Mouse (Mus musculus): ENCODE measurements at regions not wholly inside any gene's neighbourhood (a gene's known extent, or its start where the extent isn't known, plus 50 kb on each side); places are given as distances from the start of the nearest gene placed in this dataset.

GRCm38 (mm10) chr1:163530563-163530962, 127.1 kb upstream of the Gorab start:
- no peaks in the 10 kb centered on the region for H3K36me3 ChIP-seq
- no peak overlapping the region for H3K9ac ChIP-seq (replicated peaks)
- 77% methylated on average over 4 of the region's 4 CpGs for WGBS
- H3K4me1 ChIP-seq = no peaks in the 10 kb centered on the region
- H3K4me3 ChIP-seq = no peak overlapping the region
- no peak overlapping the region for H3K27ac ChIP-seq (replicated peaks)
- H3K27me3 ChIP-seq = no peaks in the 10 kb centered on the region
- H3K9me3 ChIP-seq = no peaks in the 10 kb centered on the region
- no peak overlapping the region for H3K4me2 ChIP-seq (replicated peaks)
- ATAC-seq (ENCODE audit: low FRiP score, low read depth) = no peak

GRCm38 (mm10) chr1:163517966-163518365, 114.5 kb upstream of the Gorab start:
- Histone ChIP-seq H3K36me3 (no peaks in the 10 kb centered on the region), H3K27me3 (no peaks in the 10 kb centered on the region; the same call in 1 of the 2 replicates), H3K9me3 (no peaks in the 10 kb centered on the region), H3K27ac (replicated peaks) (no peak overlapping the region), H3K4me3 (no peak overlapping the region), H3K4me1 (no peaks in the 10 kb centered on the region), H3K4me2 (replicated peaks) (no peak overlapping the region), H3K9ac (replicated peaks) (no peak overlapping the region)
- 92% methylated on average over 5 of the region's 5 CpGs for WGBS
- no peak for ATAC-seq (ENCODE audit: low FRiP score, low read depth)

GRCm38 (mm10) chr1:163512847-163513246, 109.4 kb upstream of the Gorab start:
- H3K27ac ChIP-seq (replicated peaks) = no peak overlapping the region
- H3K4me2 ChIP-seq (replicated peaks) = no peak overlapping the region
- no peaks in the 10 kb centered on the region for H3K4me1 ChIP-seq
- no peaks in the 10 kb centered on the region for H3K27me3 ChIP-seq
- H3K4me3 ChIP-seq = no peak overlapping the region
- no peak overlapping the region for H3K9ac ChIP-seq (replicated peaks)
- no peaks in the 10 kb centered on the region for H3K9me3 ChIP-seq
- no peak for ATAC-seq (ENCODE audit: low FRiP score, low read depth)
- no peaks in the 10 kb centered on the region for H3K36me3 ChIP-seq

- Histone ChIP-seq H3K9me3 (no peaks in the 10 kb centered on the region), H3K27me3 (no peaks in the 10 kb centered on the region), H3K4me1 (no peaks in the 10 kb centered on the region), H3K27ac (replicated peaks) (no peak overlapping the region), H3K9ac (replicated peaks) (no peak overlapping the region), H3K4me2 (replicated peaks) (no peak overlapping the region), H3K36me3 (no peaks in the 10 kb centered on the region), H3K4me3 (no peak overlapping the region)
- WGBS = 83% methylated on average over 1 of the region's 1 CpGs
- ATAC-seq (ENCODE audit: low FRiP score, low read depth) = no peak
Measured at GRCm38 (mm10) chr1:163512008-163512407, 108.5 kb upstream of the Gorab start.

GRCm38 (mm10) chr1:163505035-163505434, 101.6 kb upstream of the Gorab start:
- 75% methylated on average over 7 of the region's 7 CpGs for WGBS

GRCm38 (mm10) chr1:163502557-163502956, 99.1 kb upstream of the Gorab start:
- ATAC-seq (ENCODE audit: low FRiP score, low read depth) = no peak
- H3K27me3 ChIP-seq = no peaks in the 10 kb centered on the region
- no peaks in the 10 kb centered on the region for H3K36me3 ChIP-seq
- H3K27ac ChIP-seq (replicated peaks) = no peak overlapping the region
- 91% methylated on average over 1 of the region's 1 CpGs for WGBS
- H3K9me3 ChIP-seq = no peaks in the 10 kb centered on the region
- H3K9ac ChIP-seq (replicated peaks) = no peak overlapping the region
- H3K4me2 ChIP-seq (replicated peaks) = no peak overlapping the region
- no peak overlapping the region for H3K4me3 ChIP-seq
- no peaks in the 10 kb centered on the region for H3K4me1 ChIP-seq

More at GRCm38 (mm10) chr1:163505035-163505434, 101.6 kb upstream of the Gorab start:
- Histone ChIP-seq H3K27me3 (no peaks in the 10 kb centered on the region), H3K9ac (replicated peaks) (no peak overlapping the region), H3K27ac (replicated peaks) (no peak overlapping the region), H3K4me1 (no peaks in the 10 kb centered on the region), H3K9me3 (no peaks in the 10 kb centered on the region), H3K4me2 (replicated peaks) (no peak overlapping the region), H3K36me3 (no peaks in the 10 kb centered on the region), H3K4me3 (no peak overlapping the region)
- no peak for ATAC-seq (ENCODE audit: low FRiP score, low read depth)

GRCm38 (mm10) chr1:163498398-163498958, 95.0 kb upstream of the Gorab start:
- Histone ChIP-seq H3K27me3 (no peaks in the 10 kb centered on the region), H3K4me1 (no peaks in the 10 kb centered on the region), H3K9ac (replicated peaks) (no peak overlapping the region), H3K27ac (replicated peaks) (no peak overlapping the region), H3K4me2 (replicated peaks) (no peak overlapping the region), H3K9me3 (no peaks in the 10 kb centered on the region), H3K4me3 (no peak overlapping the region), H3K36me3 (no peaks in the 10 kb centered on the region)
- WGBS = 94% methylated on average over 5 of the region's 5 CpGs
- no peak for ATAC-seq (ENCODE audit: low FRiP score, low read depth)

- Histone ChIP-seq H3K4me1 (no peaks in the 10 kb centered on the region), H3K4me3 (no peak overlapping the region), H3K9me3 (no peaks in the 10 kb centered on the region), H3K27me3 (no peaks in the 10 kb centered on the region), H3K36me3 (no peaks in the 10 kb centered on the region), H3K4me2 (replicated peaks) (no peak overlapping the region), H3K9ac (replicated peaks) (no peak overlapping the region), H3K27ac (replicated peaks) (no peak overlapping the region)
- WGBS = 89% methylated on average over 1 of the region's 1 CpGs
- ATAC-seq (ENCODE audit: low FRiP score, low read depth) = no peak
Measured at GRCm38 (mm10) chr1:163496416-163496815, 92.9 kb upstream of the Gorab start.

GRCm38 (mm10) chr1:163488532-163488931, 85.1 kb upstream of the Gorab start:
- whole genome bisulfite sequencing = 56% methylated on average over 6 of the region's 6 CpGs
- Histone ChIP-seq H3K36me3 (no peaks in the 10 kb centered on the region), H3K4me1 (no peaks in the 10 kb centered on the region), H3K4me2 (replicated peaks) (no peak overlapping the region), H3K27ac (replicated peaks) (no peak overlapping the region), H3K9me3 (0 out of 2 replicates have a peak, but pooled peaks cover 4% of the 10 kb centered on the region), H3K9ac (replicated peaks) (no peak overlapping the region), H3K27me3 (no peaks in the 10 kb centered on the region), H3K4me3 (no peak overlapping the region)
- ATAC-seq (ENCODE audit: low FRiP score, low read depth) = no peak

- Histone ChIP-seq H3K4me2 (replicated peaks) (no peak overlapping the region), H3K9ac (replicated peaks) (no peak overlapping the region), H3K36me3 (no peaks in the 10 kb centered on the region), H3K4me3 (no peak overlapping the region), H3K4me1 (no peaks in the 10 kb centered on the region), H3K27ac (replicated peaks) (no peak overlapping the region), H3K9me3 (0 out of 2 replicates have a peak, but pooled peaks cover 4% of the 10 kb centered on the region), H3K27me3 (no peaks in the 10 kb centered on the region)
- WGBS = 67% methylated on average over 4 of the region's 4 CpGs
- ATAC-seq (ENCODE audit: low FRiP score, low read depth) = peak; percentile 53
Measured at GRCm38 (mm10) chr1:163488109-163488508, 84.6 kb upstream of the Gorab start.

GRCm38 (mm10) chr1:163483098-163483497, 79.6 kb upstream of the Gorab start:
- Histone ChIP-seq H3K4me3 (no peak overlapping the region), H3K27ac (replicated peaks) (no peak overlapping the region), H3K36me3 (no peaks in the 10 kb centered on the region), H3K4me1 (no peaks in the 10 kb centered on the region), H3K4me2 (replicated peaks) (no peak overlapping the region), H3K27me3 (no peaks in the 10 kb centered on the region), H3K9me3 (0 out of 2 replicates have a peak, but pooled peaks cover 4% of the 10 kb centered on the region), H3K9ac (replicated peaks) (no peak overlapping the region)
- ATAC-seq (ENCODE audit: low FRiP score, low read depth) = no peak
- WGBS = 86% methylated on average over 3 of the region's 3 CpGs

GRCm38 (mm10) chr1:163477478-163478167, 74.2 kb upstream of the Gorab start:
- no peak overlapping the region for H3K9ac ChIP-seq (replicated peaks)
- H3K36me3 ChIP-seq = no peaks in the 10 kb centered on the region
- H3K4me1 ChIP-seq = no peaks in the 10 kb centered on the region; the same call in 1 of the 2 replicates
- H3K4me3 ChIP-seq = no peak overlapping the region
- no peaks in the 10 kb centered on the region for H3K27me3 ChIP-seq
- no peak overlapping the region for H3K27ac ChIP-seq (replicated peaks)
- ATAC-seq (ENCODE audit: low FRiP score, low read depth) = peak; percentile 66; the same call in 1 of the 2 replicates
- H3K9me3 ChIP-seq = no peaks in the 10 kb centered on the region
- 28% methylated on average over 4 of the region's 4 CpGs for WGBS
- no peak overlapping the region for H3K4me2 ChIP-seq (replicated peaks)

All from midbrain, embryonic 12.5 days (tissue).